Mouse (Mus musculus) CD8-positive naive resting alpha-beta T cell, adult 2 months (primary cell): ENCODE measurements around the gene Ccdc39.

ENCODE experiments used
- DNase-seq, 2 experiments: peaks; one replicate each; pipeline ENCODE4 v3.0.0; 2022; ENCODE audit warnings: low read depth in 2 of 2, low spot score in 2 of 2

The Ccdc39 gene

DNA sequence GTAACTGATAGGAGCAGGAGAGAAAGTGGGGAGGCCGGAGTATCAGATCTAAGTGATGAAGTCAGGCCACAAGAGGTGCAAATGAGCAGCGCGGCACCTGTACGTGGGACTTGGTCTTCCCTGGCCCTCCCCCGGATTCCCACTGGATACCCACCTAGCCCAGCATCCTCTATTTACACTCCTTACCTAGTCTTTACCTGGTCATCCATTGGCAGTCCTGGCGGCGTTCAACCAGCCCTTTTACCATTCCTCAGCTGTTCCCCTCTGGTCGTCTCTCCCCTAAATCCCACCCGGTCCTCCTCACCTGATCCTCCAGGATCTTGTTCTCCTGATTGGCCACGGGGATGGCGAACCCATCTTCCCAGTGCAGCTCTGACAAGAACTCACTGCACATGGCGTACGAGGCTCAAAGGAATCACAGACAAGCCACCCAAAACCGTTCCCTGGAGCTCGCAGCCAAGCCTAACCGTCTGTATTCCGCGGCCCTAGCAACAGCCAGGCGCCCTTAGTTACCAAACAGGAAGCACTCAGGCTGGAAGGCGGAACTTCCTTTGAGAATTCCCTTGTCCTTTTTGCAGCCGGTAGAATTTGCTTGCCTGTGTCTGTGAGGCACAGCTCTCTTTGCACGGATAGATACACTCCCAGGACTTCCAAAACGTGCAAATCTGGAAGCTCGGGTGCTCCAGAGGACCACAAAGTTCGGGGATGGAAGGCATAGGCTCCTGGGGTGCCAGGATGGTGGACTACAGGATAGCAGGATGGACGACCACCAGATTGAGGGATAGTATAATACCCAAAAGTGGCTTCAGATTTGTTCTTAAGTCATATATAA, at the start of gene Ccdc39:
Gene Ccdc39 (minus strand): TSS at position 510 of the 832 bp plus-strand sequence.
- peak in 1 of 2 experiments; percentile 6 for DNase-seq

DNA sequence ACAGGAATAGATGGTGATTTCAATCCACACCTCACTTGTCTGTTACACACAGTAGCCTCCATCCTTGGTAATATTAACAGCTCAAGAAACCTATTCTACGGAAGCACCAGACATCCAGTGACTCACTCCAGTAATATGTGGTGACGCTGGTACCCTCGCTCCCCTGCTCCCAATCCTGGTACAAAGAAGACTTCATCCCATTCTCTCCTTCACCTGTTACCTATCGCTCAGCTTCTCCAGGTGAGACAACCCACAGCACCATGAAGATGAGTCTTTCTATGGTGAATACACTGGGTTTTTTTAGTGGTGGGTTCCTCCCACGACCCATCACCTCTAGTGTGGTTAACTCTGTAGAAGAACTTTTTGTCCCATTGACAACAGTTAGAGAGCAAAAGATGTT, 49.3 kb upstream of the Ccdc39 start:
- DNase-seq, result no peak

DNA sequence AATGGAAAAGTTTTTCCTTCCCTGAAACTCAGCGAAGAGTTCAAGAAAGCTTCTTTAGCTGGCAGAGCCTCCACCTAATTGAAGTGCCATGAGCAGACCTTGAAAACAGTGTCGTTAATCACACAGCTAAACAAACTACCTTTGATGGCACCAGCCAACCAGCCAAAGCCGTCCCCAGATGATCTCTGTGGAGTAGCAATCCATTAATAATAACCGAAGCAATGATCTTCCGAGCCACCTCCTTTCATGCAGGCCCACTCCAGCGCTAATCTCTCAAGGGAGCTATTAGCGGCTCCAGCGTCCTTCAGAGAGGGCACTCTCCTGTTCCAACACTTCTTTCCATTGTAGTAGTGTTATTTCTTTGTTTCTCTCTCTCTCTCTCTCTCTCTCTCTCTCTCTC, 43.3 kb upstream of the Ccdc39 start:
- no peak for DNase-seq

DNA sequence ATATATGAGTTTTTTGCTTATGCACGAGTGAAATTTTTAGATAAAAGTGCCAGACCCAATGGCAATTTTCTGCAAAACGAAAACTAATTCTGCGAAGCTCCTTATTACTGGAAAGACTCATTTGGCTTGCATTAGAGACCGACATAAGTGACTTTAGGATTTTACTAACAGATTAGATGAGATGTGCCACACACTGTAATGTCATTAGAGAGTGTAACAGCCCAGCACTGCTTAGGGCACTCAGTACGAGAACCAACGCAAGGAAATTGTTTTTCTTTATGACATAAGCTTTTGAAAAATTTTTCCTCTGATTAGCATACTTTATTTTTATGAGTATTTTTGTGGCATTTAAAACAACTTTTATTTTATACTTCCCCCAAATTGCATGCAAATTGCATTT, 39.0 kb upstream of the Ccdc39 start:
- DNase-seq, result no peak

DNA sequence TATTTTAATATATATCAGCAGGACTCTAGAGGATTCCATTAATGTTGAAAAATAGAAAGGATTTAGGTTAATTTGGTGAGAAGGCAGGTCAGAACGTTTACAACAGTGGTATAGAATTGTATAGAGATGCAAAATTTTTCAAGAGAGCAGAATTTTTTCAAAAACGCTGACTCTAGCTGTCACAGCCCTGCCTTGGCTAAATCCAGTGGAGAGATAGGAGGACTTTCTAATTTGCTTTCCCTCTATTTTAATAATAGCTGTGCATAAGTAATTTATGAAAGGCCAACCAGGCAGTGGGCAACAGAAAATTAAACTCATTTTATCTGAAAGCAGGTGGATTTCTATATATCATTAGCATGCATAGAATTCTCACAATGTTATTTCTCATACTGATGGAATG, 38.6 kb upstream of the Ccdc39 start:
- no peak for DNase-seq

DNA sequence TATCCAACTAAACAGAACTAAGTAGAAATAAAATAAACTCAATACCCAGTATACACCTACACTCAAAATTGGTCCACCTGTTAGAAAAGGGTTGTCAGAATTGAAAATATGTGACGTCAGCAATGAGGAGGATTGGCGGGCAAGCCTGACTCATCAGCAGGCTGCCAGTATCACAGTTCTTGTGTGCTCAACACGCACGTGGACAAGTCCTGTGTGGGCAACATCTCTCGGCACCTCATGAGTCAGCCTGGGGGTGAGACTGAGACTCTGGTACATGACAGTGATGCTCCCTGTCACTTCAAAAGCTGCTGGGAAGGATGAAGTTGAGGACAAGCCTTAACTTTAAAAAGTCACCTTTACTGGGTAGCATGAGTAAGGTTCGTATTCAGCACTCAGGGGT, 34.6 kb upstream of the Ccdc39 start:
- DNase-seq, result no peak

DNA sequence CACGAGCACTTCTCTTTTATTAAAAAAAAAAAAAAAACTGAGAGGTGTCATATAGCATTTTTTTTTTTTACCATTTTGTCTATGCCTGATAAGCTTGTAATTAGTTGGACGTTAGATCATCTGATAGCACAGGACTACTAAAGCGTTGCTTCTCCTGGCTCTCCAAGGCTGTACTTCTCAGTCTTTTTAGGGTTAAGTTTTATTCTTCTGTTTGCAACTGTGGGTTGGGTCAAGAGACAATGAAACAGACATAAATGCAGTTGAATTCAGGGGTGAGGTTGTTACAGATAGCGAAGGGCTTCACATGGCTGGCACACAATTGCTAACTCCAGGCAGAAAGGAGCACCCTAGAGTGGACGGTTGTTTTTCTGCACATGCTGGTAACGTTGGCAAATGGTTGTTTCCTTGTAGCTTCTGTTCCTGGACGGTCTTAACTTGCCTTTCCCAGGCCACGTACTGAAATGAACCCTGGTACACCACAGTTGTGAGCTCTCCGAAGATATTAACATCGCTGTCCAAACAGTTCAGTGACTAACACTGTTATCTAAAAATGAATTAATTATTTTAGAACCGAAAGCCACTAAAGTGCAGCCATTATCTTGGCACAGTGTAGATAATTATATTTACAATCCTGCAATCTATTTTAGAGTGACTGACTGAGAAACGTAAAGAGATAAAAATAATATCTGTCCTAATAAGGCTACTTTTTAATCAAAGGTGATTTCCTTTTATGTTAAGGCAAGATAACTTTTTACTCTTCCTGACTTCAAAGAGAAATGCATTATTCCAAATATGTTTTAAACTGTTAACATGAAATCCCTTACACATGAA, 30.6 kb upstream of the Ccdc39 start:
- DNase-seq, result no peak

DNA sequence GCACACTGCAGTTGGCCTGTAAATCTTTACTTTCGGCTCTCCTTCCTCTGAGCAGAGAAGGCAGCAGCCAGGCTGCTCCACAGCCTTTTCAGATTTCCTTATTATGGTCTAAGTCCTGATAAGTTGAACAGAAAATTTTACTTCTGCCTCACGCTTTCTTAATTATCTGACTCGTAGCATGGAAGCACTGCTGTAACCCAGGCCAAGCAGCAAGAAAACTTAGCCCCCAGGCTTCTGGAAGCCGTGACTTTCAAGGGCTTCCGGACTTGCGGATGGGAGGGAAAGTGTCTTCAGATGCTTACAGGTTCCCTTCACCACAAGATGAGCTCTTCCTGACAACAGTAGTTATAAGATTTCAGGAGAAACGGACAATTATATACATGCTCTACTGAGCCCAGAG, 29.7 kb upstream of the Ccdc39 start:
- DNase-seq, result no peak

DNA sequence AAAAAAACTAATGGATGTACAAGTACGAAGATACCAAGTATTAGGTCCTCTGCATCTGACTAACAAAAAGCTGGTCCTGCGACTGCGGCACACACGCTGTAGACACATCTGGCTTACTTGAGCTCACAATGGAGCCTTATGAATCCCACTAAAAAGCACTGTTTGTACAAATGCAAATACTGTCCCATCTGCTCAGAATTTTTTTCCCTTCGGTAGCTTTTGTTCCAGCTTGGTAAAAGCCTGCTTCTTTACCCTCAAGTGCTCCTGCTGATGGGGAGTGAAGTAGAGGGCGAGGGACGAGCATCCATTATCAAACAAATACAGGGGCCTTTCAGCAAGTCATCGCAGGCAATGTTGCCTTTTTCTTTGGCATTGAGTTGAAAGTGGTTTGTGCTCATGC, 29.3 kb upstream of the Ccdc39 start:
- no peak for DNase-seq

DNA sequence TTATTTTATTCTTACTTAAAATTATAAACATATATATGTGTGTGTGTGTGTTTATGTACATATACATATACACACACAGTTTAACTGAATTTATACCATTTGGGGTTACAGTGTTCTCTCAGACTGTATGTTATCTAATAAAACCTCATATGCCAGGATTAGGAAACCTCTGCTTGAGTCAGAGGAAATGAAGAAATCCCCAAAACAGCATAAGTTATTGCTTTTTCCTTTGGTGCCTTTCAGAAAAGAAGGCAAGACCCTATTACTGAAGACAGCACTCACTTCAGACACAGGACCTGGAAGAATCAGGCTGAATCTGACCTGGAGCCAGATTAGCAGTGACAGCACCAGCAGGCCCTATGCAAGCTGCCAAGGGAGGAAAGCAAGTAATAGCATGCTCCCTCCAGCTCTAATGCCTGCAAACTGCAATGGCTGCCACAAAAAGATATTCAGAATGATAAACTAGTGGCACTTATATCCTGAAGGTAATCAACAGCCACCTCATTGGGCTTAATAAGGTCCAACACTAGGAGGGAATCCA, 20.0 kb upstream of the Ccdc39 start:
- no peak for DNase-seq

DNA sequence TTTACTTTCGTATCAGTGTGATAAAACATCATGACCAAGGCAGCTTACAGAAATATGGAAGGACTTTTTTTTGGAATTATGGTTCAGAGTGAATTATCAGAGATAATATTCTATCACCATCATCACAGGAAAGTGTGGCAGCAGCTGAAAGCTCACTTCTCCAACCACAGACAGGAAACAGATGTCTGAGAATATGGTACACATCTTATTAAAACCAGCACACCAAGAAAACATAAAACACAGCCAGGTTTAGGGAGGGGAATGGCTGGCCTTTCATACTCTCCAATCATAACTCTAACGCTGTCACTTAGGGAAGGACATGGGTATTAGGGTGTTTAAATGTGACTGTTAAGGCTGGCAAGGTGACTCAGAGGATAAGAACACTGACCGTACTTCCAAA, 14.8 kb upstream of the Ccdc39 start:
- DNase-seq, result no peak

DNA sequence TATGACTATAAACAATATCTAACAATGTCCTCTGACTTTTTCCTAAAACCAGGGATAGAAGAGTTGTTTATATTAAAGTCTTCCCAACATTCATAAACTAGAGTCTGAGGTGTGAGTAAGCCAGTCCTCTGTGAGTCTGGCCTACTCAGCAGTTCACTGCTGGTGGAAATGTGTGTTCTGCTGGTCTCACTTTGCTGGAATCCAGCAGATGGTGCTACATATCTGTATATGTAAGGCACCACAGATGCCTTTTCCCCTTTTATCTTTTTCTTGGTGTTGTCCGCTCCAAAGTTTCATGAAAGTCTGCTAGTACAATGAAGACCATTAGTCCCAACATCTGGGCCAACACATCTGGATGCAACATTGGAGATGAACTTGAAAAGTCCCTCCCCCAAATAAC, 9.0 kb upstream of the Ccdc39 start:
- DNase-seq, result no peak

DNA sequence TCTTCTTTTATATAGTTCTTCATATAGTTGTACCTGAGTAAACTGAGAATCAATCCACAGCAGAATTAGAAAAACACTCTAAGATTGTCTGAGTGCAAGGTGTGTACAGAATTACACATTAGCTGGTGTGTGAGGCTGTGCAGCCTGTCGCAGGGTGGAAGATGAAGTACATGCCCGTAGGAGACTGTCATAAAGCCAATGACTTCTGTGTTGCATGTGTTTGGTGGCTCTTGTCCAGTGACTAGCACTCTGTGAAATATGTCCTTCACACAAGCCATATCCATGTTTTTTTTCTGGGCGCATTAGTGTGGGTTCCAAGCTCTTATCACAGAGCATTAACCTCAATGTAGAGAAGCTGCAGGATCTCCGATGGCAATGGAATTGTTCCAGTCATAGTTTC, 6.7 kb upstream of the Ccdc39 start:
- no peak for DNase-seq

DNA sequence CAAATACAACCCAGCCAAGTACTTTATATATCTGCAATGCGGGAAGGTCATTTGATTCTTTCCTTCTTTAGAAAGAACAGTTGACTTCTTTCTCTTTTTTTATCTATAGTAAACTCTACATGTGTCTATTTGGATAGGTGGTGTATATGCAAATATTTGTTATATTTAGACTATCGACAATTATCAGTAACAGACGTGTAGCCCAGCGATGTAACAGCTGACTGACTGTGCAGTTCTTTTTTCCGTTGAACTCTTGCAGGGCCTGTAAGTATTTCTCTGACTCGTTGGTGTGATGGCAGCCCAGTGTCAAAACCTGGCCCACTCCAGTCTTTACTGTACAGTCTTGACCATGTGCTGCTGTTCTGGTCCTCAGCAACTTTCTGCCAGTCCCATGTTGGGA, 2.5 kb upstream of the Ccdc39 start:
- no peak for DNase-seq

DNA sequence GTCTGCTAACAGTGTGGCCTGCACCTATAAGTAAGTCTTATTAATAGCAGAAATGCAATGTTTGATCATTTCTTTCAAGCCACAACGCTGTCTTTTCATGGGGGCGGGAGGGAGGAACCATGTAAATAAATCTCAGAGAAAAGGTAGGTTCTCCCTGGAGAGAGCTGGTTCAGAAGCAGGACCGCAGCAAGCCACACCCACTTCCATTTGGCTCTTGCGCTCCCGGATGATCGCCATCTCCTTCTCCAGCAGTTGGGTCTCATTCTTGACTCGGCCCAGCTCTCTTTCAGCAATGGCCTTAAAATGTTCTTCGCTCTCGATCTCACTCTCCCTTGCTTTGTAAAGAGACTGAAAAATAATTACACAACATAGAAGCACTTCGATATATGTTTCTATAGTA, 5.2 kb downstream of the Ccdc39 start:
- DNase-seq, result no peak

DNA sequence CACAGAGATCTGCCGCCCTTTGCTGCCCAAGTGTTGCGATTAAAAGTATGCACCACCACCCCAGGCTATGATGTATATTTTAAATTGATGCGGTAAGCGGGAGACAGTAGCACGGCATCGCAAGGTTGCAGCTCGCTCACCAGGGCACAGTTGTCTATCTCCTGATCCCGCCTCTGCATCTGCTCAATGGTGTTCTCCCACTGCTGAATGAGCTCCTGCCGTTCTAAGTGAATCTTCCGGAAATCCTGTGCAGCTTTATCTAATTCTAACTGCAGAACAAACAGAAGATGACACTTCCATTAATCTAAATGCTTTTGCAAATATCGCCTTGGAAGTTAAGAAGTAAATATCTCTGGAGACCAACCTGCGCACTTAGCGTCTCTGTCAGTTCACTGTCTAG, 7.5 kb downstream of the Ccdc39 start:
- no peak for DNase-seq

DNA sequence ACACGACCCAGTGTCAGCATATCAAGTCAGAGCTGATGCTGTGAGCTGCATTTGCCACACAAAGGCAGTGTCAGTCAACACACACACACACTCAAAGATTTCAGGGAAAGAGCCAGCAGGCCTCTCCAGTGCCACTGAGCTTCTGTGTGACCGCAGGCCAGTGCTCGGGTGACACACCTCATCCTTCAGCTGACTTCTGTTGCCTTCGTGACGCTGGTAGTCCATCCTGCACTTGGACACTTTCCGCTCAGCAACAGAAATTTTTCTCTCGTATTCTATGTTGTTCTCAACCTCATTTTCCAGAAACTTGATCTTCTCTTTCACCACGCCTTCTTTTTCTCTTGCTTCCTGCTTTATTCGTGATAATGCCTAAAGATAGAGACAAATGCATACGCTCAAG, 11.8 kb downstream of the Ccdc39 start:
- no peak for DNase-seq

DNA sequence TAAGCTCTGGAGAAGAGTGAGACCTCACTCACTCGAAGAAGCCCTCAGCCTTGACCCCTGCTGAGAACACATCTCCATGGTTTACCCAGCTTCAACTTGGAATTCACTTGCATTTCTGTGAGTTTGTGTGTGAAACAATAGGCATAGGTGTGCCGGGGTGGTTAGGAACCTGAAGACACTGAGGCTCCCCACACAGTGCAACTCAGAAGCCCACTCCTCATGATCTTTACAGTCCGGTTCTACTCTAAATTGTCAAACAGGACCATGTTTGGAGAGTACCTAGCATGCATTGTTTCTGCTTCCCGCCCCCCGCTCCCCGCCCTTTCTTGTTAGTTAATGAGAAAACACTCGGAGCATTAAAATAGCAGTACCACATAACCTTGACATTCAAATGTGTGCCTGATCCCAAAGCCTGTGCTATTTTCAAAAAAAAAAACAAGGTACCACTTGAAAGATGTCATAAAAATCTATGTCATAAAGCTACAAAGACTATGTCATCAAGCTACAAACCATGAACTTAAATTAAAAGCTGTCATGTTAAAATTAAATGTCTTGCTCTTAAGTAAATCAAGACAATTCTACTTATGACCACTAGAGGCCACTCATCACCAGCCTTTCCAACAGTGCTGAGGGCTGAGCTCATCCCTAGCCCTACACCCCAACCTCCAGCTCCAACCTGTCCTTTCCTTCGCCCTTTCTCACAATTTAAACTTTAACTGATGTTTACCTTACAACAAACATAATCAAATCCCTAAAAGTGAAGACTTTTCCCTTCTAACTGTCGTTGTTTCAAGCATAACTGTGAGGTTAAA, 19.8 kb downstream of the Ccdc39 start:
- DNase-seq, result no peak

DNA sequence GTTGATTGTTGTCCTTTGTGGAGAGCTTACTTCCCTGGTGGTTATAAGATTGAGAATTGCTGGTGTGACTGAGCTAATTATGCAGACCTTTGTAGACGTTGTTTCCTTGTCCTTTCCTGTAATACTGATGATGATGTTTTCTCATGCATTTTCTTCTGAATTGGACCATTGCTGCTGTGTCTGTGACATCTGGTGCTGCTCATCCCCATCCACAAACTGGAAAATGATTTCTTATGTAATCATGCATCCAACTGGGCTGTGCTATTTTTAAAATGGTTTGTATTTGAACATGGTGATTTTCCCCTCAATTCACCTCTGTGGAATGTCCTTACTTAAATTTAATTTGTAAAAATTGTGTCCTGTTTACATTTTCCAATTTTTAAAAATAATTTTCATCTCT, 37.0 kb downstream of the Ccdc39 start:
- no peak for DNase-seq

DNA sequence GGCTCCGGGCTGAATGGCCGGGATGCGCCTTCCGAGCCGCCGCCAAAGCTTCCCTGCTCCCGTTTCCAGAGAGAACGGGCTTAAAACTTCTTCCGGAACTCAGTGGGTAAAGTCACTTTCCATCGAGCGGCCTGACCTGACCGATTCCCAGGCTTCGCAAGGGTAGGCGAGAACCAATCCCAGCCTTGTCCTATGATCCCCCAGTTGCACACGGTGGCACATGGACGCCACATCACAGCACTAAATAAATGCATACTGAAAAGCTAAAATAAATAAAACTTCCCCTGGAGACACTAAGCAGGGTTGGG, 43.6 kb downstream of the Ccdc39 start:
- DNase-seq, result no peak
